Mouse (Mus musculus) liver, postnatal 0 days (tissue): ENCODE data around the gene Uvrag. TPM values are rescaled to one million over a fixed set of nuclear protein-coding genes. Genes with fewer than 3 reads are reported as not detected.
A peak's percentile ranks its signal among the peaks of the same experiment; 100 is the strongest.

Source experiments
- ATAC-seq: fragments of 200-750 bp; cut with Nextera tagmentation; 2 replicates; pipeline ENCODE4 v1.8.0; 2017; ENCODE audit warnings: mild to moderate bottlenecking, moderate library complexity
- DNase-seq: peaks from one replicate; pipeline ENCODE4 v3.0.0-alpha.2; 2016
- H3K27ac ChIP-seq: fragments of 300-500 bp; sonication (generic); 2 replicates; pipeline ENCODE4 v1.5.1; 2014; ENCODE audit warnings: antibody characterized with exemption, moderate library complexity, mild to moderate bottlenecking, low read depth
- H3K27me3 ChIP-seq: fragments of 300-500 bp; sonication (generic); 2 replicates; pipeline ENCODE4 v1.6.1; 2014; ENCODE audit warnings: low read length, control low read depth, mixed read lengths; ENCODE audit not compliant: insufficient read depth
- H3K36me3 ChIP-seq: fragments of 300-500 bp; sonication (generic); replicated peaks from 2 replicates; pipeline ENCODE4 v1.6.1; 2014; ENCODE audit warnings: mild to moderate bottlenecking, control low read depth, low read length, moderate library complexity, mixed read lengths; ENCODE audit not compliant: insufficient read depth
- H3K4me1 ChIP-seq: fragments of 300-500 bp; sonication (generic); 2 replicates; pipeline ENCODE4 v1.6.1; 2014; ENCODE audit warnings: antibody characterized with exemption, mild to moderate bottlenecking, control low read depth; ENCODE audit not compliant: insufficient read depth
- H3K4me2 ChIP-seq: fragments of 300-500 bp; sonication (generic); 2 replicates; pipeline ENCODE4 v1.6.1; 2014; ENCODE audit warnings: low read depth, mild to moderate bottlenecking, low read length, moderate library complexity, mixed read lengths
- H3K4me3 ChIP-seq: fragments of 300-500 bp; sonication (generic); 2 replicates; pipeline ENCODE4 v1.5.1; 2014; ENCODE audit warnings: low read depth, low read length
- H3K9ac ChIP-seq: fragments of 300-500 bp; sonication (generic); replicated peaks from 2 replicates; pipeline ENCODE4 v1.6.1; 2014; ENCODE audit warnings: mild to moderate bottlenecking, moderate library complexity
- H3K9me3 ChIP-seq: fragments of 300-500 bp; sonication (generic); 2 replicates; pipeline ENCODE4 v1.6.1; 2016; ENCODE audit warnings: mild to moderate bottlenecking, control low read depth, low read length, mixed read lengths
- CTCF ChIP-seq: sonication (generic); IDR thresholded peaks from 2 replicates; pipeline ENCODE4 v1.5.1; 2016; ENCODE audit warnings: antibody characterized with exemption, low read depth
- EP300 ChIP-seq: IDR thresholded peaks from 2 replicates; pipeline ENCODE4 v1.6.1; 2016; ENCODE audit warnings: antibody characterized with exemption, low read depth, mild to moderate bottlenecking
- WGBS: fragments of 180-500 bp; shearing (Covaris S2); extraction: QIAGEN DNeasy Blood & Tissue Kit; methylation state at CpG from one replicate; pipeline ENCODE4 v1.1.7; 2014; ENCODE audit not compliant: insufficient replicate concordance; 5-methylcytosine and 5-hydroxymethylcytosine counted together
- polyA plus RNA-seq: library from polyadenylated mRNA; unstranded; fragments of >200 nt; fragmentation: Nextera tagmentation; extraction: Ambion mirVana; gene quantifications from 2 replicates; pipeline ENCODE4 v1.2.1, GENCODE M21; 2015

The Uvrag gene
- polyA plus RNA-seq, 1 experiment from 2014 or later: 11.9 TPM

GRCm38 (mm10) chr7:98841802-98842201, 299.1 kb downstream of the Uvrag start:
- Histone ChIP-seq H3K4me3 (no peak overlapping the region), H3K27me3 (peaks cover 53% of the 10 kb centered on the region), H3K36me3 (no peaks in the 10 kb centered on the region), H3K4me1 (peaks cover 10% of the 10 kb centered on the region), H3K9me3 (no peaks in the 10 kb centered on the region), H3K4me2 (no peak overlapping the region), H3K27ac (no peak overlapping the region), H3K9ac (no peak overlapping the region)
- TF ChIP-seq EP300 (no peak), CTCF (no peak)
- ATAC-seq (no peak), DNase-seq (no peak)
- WGBS: 50% methylated on average over 3 of the region's 3 CpGs

- 32% methylated on average over 3 of the region's 3 CpGs for WGBS
- TF ChIP-seq CTCF (no peak), EP300 (no peak)
- Histone ChIP-seq H3K4me2 (no peak overlapping the region), H3K27me3 (peaks cover 62% of the 10 kb centered on the region), H3K9me3 (no peaks in the 10 kb centered on the region), H3K4me1 (peaks cover 17% of the 10 kb centered on the region), H3K36me3 (no peaks in the 10 kb centered on the region), H3K27ac (no peak overlapping the region), H3K4me3 (no peak overlapping the region), H3K9ac (no peak overlapping the region)
- ATAC-seq (no peak), DNase-seq (no peak)
Observed at GRCm38 (mm10) chr7:98840771-98841170, 300.2 kb downstream of the Uvrag start.

- peaks cover 29% of the 10 kb centered on the region for H3K4me1 ChIP-seq
- no peak for TF ChIP-seq CTCF
- TF ChIP-seq EP300: no peak
- no peaks in the 10 kb centered on the region for H3K36me3 ChIP-seq
- no peaks in the 10 kb centered on the region for H3K9me3 ChIP-seq
- peak overlapping the region; percentile 76 for H3K4me2 ChIP-seq
- DNase-seq (no peak), ATAC-seq (no peak)
- H3K27ac ChIP-seq: no peak overlapping the region
- H3K4me3 ChIP-seq: peak overlapping the region; percentile 38
- H3K9ac ChIP-seq: no peak overlapping the region
- 7% methylated on average over 12 of the region's 12 CpGs for WGBS
- peaks cover 77% of the 10 kb centered on the region for H3K27me3 ChIP-seq
Observed at GRCm38 (mm10) chr7:98839312-98839711, 301.6 kb downstream of the Uvrag start.

GRCm38 (mm10) chr7:98838729-98839141, 302.2 kb downstream of the Uvrag start:
- Histone ChIP-seq H3K27me3 (peaks cover 81% of the 10 kb centered on the region), H3K9ac (no peak overlapping the region), H3K4me1 (peaks cover 29% of the 10 kb centered on the region), H3K9me3 (no peaks in the 10 kb centered on the region), H3K36me3 (no peaks in the 10 kb centered on the region), H3K4me2 (peak overlapping the region; percentile 76), H3K27ac (no peak overlapping the region), H3K4me3 (peak overlapping the region; percentile 38)
- DNase-seq (peak; percentile 47), ATAC-seq (no peak)
- WGBS: 1% methylated on average over 48 of the region's 48 CpGs
- TF ChIP-seq CTCF (peak; percentile 45), EP300 (no peak)

- Histone ChIP-seq H3K4me2 (peak overlapping the region; percentile 20; the same call in 1 of the 2 replicates), H3K9ac (no peak overlapping the region), H3K27me3 (peaks cover 88% of the 10 kb centered on the region), H3K4me1 (peaks cover 29% of the 10 kb centered on the region), H3K36me3 (no peaks in the 10 kb centered on the region), H3K27ac (no peak overlapping the region), H3K9me3 (no peaks in the 10 kb centered on the region), H3K4me3 (no peak overlapping the region)
- TF ChIP-seq CTCF: peak; percentile 77
- no peak for TF ChIP-seq EP300
- WGBS: under 1% methylated on average over 17 of the region's 17 CpGs
- DNase-seq (peak; percentile 79), ATAC-seq (peak; percentile 59; the same call in 1 of the 2 replicates)
Observed at GRCm38 (mm10) chr7:98837901-98838300, 303.0 kb downstream of the Uvrag start.

- Histone ChIP-seq H3K4me3 (0 out of 2 replicates have a peak overlapping the region, but pooled peaks have one; percentile 44), H3K9me3 (no peaks in the 10 kb centered on the region), H3K27ac (no peak overlapping the region), H3K4me2 (peak overlapping the region; percentile 71), H3K4me1 (peaks cover 31% of the 10 kb centered on the region), H3K9ac (no peak overlapping the region), H3K36me3 (no peaks in the 10 kb centered on the region), H3K27me3 (peaks cover 96% of the 10 kb centered on the region)
- TF ChIP-seq CTCF (peak; percentile 71), EP300 (no peak)
- WGBS: 2% methylated on average over 23 of the region's 23 CpGs
- DNase-seq (peak; percentile 69), ATAC-seq (no peak)
Observed at GRCm38 (mm10) chr7:98836646-98837045, 304.3 kb downstream of the Uvrag start.
